Mouse (Mus musculus) hindbrain, postnatal 0 days (tissue): ENCODE measurements around the gene Gsc. TPM values are rescaled to one million over a fixed set of nuclear protein-coding genes. Genes with fewer than 3 reads are reported as not detected.
A peak's percentile ranks its signal among the peaks of the same experiment; 100 is the strongest.

Experiments
- ATAC-seq: fragments of 200-750 bp; cut with Nextera tagmentation; 2 replicates; pipeline ENCODE4 v1.8.0; 2017; ENCODE audit warnings: mild to moderate bottlenecking, moderate TSS enrichment, moderate library complexity
- DNase-seq: peaks from one replicate; pipeline ENCODE4 v3.0.0-alpha.2; 2015; ENCODE audit warnings: low spot score
- H3K27ac ChIP-seq: fragments of 300-500 bp; sonication (generic); 2 replicates; pipeline ENCODE4 v1.5.1; 2014; ENCODE audit warnings: mild to moderate bottlenecking
- H3K27me3 ChIP-seq: fragments of 300-500 bp; sonication (generic); 2 replicates; pipeline ENCODE4 v1.6.1; 2014; ENCODE audit warnings: low read length, mixed read lengths; ENCODE audit not compliant: insufficient read depth
- H3K36me3 ChIP-seq: fragments of 300-500 bp; sonication (generic); 2 replicates; pipeline ENCODE4 v1.6.1; 2014; ENCODE audit warnings: low read length, mixed read lengths; ENCODE audit not compliant: insufficient read depth
- H3K4me1 ChIP-seq: fragments of 300-500 bp; sonication (generic); 2 replicates; pipeline ENCODE4 v1.6.1; 2014; ENCODE audit warnings: antibody characterized with exemption, low read length, mixed read lengths; ENCODE audit not compliant: insufficient read depth
- H3K4me2 ChIP-seq: fragments of 300-500 bp; sonication (generic); 2 replicates; pipeline ENCODE4 v1.6.1; 2014; ENCODE audit warnings: low read depth, mild to moderate bottlenecking, low read length, moderate library complexity, mixed read lengths
- H3K4me3 ChIP-seq: fragments of 300-500 bp; sonication (generic); 2 replicates; pipeline ENCODE4 v1.5.1; 2014; ENCODE audit warnings: low read length
- H3K9ac ChIP-seq: fragments of 300-500 bp; sonication (generic); replicated peaks from 2 replicates; pipeline ENCODE4 v1.6.1; 2014; ENCODE audit warnings: mild to moderate bottlenecking, low read length, moderate library complexity, mixed read lengths
- H3K9me3 ChIP-seq: fragments of 300-500 bp; sonication (generic); 2 replicates; pipeline ENCODE4 v1.6.1; 2016; ENCODE audit warnings: low read length, mixed read lengths
- CTCF ChIP-seq: IDR thresholded peaks from 2 replicates; pipeline ENCODE4 v1.5.1; 2016; ENCODE audit warnings: antibody characterized with exemption, control low read depth, low read depth
- WGBS: fragments of 180-500 bp; shearing (Covaris S2); extraction: QIAGEN DNeasy Blood & Tissue Kit; methylation state at CpG from one replicate; pipeline ENCODE4 v1.1.7; 2014; 5-methylcytosine and 5-hydroxymethylcytosine counted together
- polyA plus RNA-seq: library from polyadenylated mRNA; unstranded; fragments of >200 nt; fragmentation: Nextera tagmentation; extraction: Ambion mirVana; gene quantifications from 2 replicates; pipeline ENCODE4 v1.2.1, GENCODE M21; 2015
- total RNA-seq: library from RNA; depleted of rRNA; stranded (reverse); fragments of >200 nt; gene quantifications from 2 replicates; pipeline ENCODE4 v1.2.3, GENCODE M21; 2014

The Gsc gene
- total and polyA plus RNA-seq, 2 experiments from 2014 or later: not detected

GRCm38 (mm10) chr12:104478193-104478592, 5.1 kb upstream of the Gsc start:
- Histone ChIP-seq H3K4me1 (no peaks in the 10 kb centered on the region), H3K27me3 (peaks cover 53% of the 10 kb centered on the region), H3K4me2 (no peak overlapping the region), H3K9ac (no peak overlapping the region), H3K9me3 (no peaks in the 10 kb centered on the region), H3K4me3 (no peak overlapping the region), H3K27ac (no peak overlapping the region), H3K36me3 (no peaks in the 10 kb centered on the region)
- WGBS: 4% methylated on average over 4 of the region's 4 CpGs
- ATAC-seq (no peak), DNase-seq (no peak)
- no peak for TF ChIP-seq CTCF

- ATAC-seq: no peak
- Histone ChIP-seq H3K4me2 (no peak overlapping the region), H3K9ac (no peak overlapping the region), H3K9me3 (no peaks in the 10 kb centered on the region), H3K4me1 (0 out of 2 replicates have a peak, but pooled peaks cover 2% of the 10 kb centered on the region), H3K27ac (no peak overlapping the region), H3K4me3 (no peak overlapping the region), H3K27me3 (peaks cover 55% of the 10 kb centered on the region), H3K36me3 (no peaks in the 10 kb centered on the region)
- 6% methylated on average over 7 of the region's 7 CpGs for WGBS
- TF ChIP-seq CTCF: no peak
- DNase-seq: no peak
These were observed 4.4 kb upstream of the Gsc start for GRCm38 (mm10) chr12:104477501-104477900.

GRCm38 (mm10) chr12:104477066-104477465, 3.9 kb upstream of the Gsc start:
- no peak overlapping the region for H3K4me3 ChIP-seq
- peaks cover 3% of the 10 kb centered on the region; the same call in 1 of the 2 replicates for H3K4me1 ChIP-seq
- H3K27ac ChIP-seq: no peak overlapping the region
- no peak overlapping the region for H3K4me2 ChIP-seq
- ATAC-seq: no peak
- no peaks in the 10 kb centered on the region for H3K9me3 ChIP-seq
- peaks cover 59% of the 10 kb centered on the region for H3K27me3 ChIP-seq
- WGBS: 1% methylated on average over 12 of the region's 12 CpGs
- no peak for DNase-seq
- H3K36me3 ChIP-seq: no peaks in the 10 kb centered on the region
- H3K9ac ChIP-seq: no peak overlapping the region
- no peak for TF ChIP-seq CTCF

- no peaks in the 10 kb centered on the region for H3K9me3 ChIP-seq
- no peaks in the 10 kb centered on the region for H3K36me3 ChIP-seq
- no peak overlapping the region for H3K9ac ChIP-seq
- under 1% methylated on average over 21 of the region's 21 CpGs for WGBS
- H3K27me3 ChIP-seq: peaks cover 65% of the 10 kb centered on the region
- H3K4me1 ChIP-seq: peaks cover 3% of the 10 kb centered on the region; the same call in 1 of the 2 replicates
- no peak overlapping the region for H3K4me2 ChIP-seq
- H3K27ac ChIP-seq: no peak overlapping the region
- no peak for ATAC-seq
- DNase-seq: no peak
- TF ChIP-seq CTCF: no peak
- no peak overlapping the region for H3K4me3 ChIP-seq
These were observed 2.8 kb upstream of the Gsc start for GRCm38 (mm10) chr12:104475946-104476345.

- Histone ChIP-seq H3K4me1 (peaks cover 3% of the 10 kb centered on the region; the same call in 1 of the 2 replicates), H3K27ac (no peak overlapping the region), H3K9me3 (no peaks in the 10 kb centered on the region), H3K4me3 (no peak overlapping the region), H3K36me3 (no peaks in the 10 kb centered on the region), H3K9ac (no peak overlapping the region), H3K27me3 (peaks cover 68% of the 10 kb centered on the region), H3K4me2 (no peak overlapping the region)
- ATAC-seq (no peak), DNase-seq (no peak)
- 3% methylated on average over 22 of the region's 22 CpGs for WGBS
- no peak for TF ChIP-seq CTCF
These were observed 2.0 kb upstream of the Gsc start for GRCm38 (mm10) chr12:104474881-104475740.

GRCm38 (mm10) chr12:104474191-104474871, 1.2 kb upstream of the Gsc start:
- Histone ChIP-seq H3K27me3 (peaks cover 67% of the 10 kb centered on the region), H3K36me3 (no peaks in the 10 kb centered on the region), H3K4me3 (no peak overlapping the region), H3K4me1 (peaks cover 3% of the 10 kb centered on the region; the same call in 1 of the 2 replicates), H3K27ac (no peak overlapping the region), H3K4me2 (no peak overlapping the region), H3K9me3 (no peaks in the 10 kb centered on the region), H3K9ac (no peak overlapping the region)
- no peak for TF ChIP-seq CTCF
- ATAC-seq (no peak), DNase-seq (peak; percentile 12)
- under 1% methylated on average over 41 of the region's 42 CpGs for WGBS
